Mouse (Mus musculus) liver, postnatal 0 days (tissue): ENCODE measurements around the gene Gm7233.
"Not testable (repeated sequence)": the region's sequence is repeated elsewhere in the genome, so short reads cannot be mapped to it uniquely, and the experiment has no call there.

Experiments used
- CTCF ChIP-seq: sonication (generic); IDR thresholded peaks from 2 replicates; pipeline ENCODE4 v1.5.1; 2016; ENCODE audit warnings: antibody characterized with exemption, low read depth
- EP300 ChIP-seq: IDR thresholded peaks from 2 replicates; pipeline ENCODE4 v1.6.1; 2016; ENCODE audit warnings: antibody characterized with exemption, low read depth, mild to moderate bottlenecking

DNA sequence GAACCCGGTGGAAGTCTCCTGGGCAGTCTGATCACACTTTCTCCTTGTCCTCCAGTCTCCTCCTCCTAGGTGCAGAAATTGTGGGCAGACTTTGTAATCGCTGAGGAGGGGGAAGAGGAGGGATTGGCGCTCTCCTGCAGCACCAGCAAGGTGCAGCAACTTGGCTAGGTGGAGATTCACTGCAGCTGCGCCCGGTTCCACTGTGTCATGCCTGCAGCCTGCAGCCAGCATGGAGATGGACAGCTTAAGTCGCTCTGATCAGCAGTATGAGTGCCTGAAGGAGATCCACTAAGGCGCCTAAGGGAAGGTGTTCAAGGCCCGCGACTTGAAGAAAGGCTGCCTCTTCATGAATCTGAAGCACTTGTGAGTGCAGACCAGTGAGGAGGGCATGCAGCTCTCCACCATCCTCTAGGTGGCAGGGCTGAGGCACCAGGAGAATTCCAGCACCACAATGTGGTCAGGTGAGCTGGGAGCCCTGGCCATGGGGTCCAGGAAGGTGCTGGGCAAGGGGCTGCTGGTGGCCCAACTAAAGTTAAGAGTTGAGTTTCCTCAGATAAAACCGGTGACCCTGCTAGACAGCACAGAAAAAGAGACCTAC is 11.0 kb upstream of the Gm7233 start:
- not testable (repeated sequence) for TF ChIP-seq CTCF, EP300
